Mouse (Mus musculus): ENCODE results near the gene B4galt5.

The B4galt5 gene

GRCm38 (mm10) chr2:167330581-167330980, 18.4 kb downstream of the B4galt5 start:
- DNase-seq: no peak

- no peak for DNase-seq
Observed at GRCm38 (mm10) chr2:167329478-167330262, 19.3 kb downstream of the B4galt5 start.

DNA sequence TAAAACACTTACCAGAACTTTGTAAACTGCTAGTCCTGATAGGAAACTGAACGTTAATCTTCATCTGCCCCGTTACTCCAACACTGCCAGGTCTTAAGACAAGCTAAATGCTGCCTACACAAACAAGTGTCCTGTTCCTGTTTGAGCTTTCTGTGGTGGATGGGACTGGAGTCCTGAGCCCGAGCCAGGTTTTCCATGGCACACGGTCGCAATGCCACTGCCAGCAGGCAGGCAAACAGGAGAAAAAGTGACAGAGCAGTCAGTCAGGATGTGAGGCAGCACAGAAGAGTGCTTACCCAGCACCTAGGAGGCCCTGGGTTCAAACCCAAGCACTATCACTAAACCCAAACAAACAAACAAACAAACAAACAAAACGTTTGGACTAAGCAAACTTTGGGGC, 20.6 kb downstream of the B4galt5 start:
- DNase-seq: no peak

- no peak for DNase-seq
Observed at GRCm38 (mm10) chr2:167326582-167326981, 22.4 kb downstream of the B4galt5 start.

- DNase-seq: no peak
Observed at GRCm38 (mm10) chr2:167324151-167324930, 24.6 kb downstream of the B4galt5 start.

GRCm38 (mm10) chr2:167323116-167323515, 25.9 kb downstream of the B4galt5 start:
- DNase-seq: no peak

GRCm38 (mm10) chr2:167321372-167321771, 27.6 kb downstream of the B4galt5 start:
- DNase-seq: no peak

DNA sequence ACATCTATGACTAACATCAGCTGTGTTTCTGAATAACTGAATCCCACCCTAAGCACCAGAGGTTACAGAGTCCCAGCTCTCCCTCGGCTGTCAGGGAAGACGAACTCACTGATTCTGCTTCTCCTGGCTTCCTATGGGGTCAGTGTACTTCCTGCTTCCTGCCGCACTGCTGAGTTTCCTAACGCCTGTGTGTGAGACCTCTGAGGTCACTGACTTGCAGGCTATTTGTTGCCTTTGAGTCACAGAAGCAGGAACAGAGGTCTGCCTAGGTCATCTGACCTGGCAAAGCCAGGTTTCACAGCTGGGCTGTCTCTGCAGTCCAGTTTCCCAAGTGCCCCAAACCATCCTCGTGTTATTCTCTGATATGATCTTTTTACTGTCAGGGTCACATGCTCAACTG, 30.0 kb downstream of the B4galt5 start:
- no peak for DNase-seq

DNA sequence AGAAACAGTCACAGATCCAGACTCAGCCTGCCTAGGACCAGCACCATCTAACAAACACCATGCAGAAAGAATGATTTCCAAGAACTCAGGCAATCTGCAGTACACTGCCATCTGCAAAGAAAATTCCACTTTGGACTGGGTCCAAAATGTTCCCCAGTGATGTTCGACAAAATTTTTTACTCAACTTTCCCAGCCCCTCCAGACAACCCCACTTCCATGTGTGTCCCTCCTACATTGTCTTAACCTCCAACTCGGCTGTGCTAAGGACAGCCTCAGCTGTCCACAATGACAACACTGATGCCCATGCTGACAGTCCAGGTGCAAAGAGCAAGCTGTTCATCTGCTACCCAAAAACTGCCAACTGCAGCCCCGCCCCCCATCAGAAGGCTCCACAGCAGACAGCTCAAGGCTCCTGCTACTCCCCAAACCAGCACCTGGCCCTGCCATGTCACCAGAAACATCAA, 32.2 kb downstream of the B4galt5 start:
- DNase-seq: no peak

DNA sequence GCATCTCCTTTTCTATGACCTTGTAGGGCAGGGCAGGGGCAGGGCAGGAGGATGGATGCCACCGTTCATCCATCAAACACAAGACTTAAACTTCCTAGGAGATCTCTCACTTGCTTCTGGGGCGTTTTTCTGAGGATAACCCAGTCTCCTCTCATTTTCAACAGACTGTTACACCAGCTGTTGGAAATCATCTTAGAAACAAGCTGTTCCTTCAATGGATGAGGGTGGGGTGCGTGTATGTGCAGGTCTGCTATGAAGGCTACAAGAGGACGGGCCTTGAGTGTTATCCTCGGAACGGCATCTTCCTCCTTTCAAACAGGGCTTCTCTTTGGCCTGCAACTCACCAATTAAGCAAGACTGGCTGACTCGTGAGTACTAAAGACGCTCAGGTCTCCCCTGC, 34.5 kb downstream of the B4galt5 start:
- no peak for DNase-seq

DNA sequence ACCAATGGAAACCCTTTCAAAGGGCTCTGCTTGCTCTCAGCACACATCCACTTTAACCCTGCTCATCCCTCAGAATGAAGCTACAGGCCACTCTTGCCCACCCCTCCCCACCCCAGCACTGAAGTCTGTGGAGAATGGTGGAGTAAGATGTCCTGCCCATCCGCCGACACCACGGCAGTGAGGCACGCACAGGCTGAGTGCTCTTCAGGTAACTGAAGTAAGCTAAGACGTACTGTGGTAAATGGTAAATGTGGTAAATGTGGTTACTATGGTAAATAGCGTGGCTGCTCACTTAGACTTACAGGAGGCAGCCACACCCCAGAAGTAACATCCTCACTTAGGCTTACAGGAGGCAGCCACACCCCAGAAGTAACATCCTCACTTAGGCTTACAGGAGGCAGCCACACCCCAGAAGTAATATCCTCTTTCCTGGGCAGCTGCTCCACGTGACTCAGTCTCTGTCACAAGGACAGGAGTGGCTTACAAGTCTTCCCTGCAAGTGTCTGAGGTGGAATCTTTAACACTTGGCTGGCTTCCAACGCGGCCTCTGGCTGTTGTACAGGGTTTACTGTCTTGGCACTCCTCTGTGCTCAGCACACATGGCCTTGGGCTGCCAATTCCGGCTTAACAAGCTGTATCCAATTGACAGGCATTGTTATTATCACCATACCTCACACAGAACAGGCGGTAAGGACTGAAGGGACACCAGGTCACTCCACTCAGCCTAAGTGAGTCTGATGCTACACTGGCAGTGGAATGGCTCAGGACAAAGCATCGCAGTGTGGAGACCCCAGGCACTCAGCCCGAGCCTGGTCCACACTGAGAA, 35.3 kb downstream of the B4galt5 start:
- DNase-seq: no peak

DNA sequence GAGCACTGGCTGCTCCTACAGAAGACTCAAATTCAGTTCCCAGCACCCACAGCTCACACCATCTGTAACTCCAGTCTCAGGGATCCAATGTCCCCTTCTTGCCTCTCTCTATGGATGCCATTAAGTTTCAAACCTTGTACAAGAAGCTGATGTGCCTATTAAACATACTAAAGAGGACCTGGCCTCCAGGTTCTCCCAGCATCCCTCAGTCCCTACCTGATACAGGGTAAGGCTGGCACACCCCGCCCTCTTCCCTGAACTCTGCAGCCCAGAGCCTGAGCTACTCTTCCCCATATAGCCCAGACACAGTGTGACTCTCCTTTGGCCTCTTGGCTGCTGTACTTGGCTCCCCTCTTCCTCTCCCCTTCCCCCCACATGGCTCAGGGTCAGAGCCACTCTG, 38.9 kb downstream of the B4galt5 start:
- DNase-seq: no peak

GRCm38 (mm10) chr2:167309286-167309685, 39.7 kb downstream of the B4galt5 start:
- DNase-seq: no peak

DNA sequence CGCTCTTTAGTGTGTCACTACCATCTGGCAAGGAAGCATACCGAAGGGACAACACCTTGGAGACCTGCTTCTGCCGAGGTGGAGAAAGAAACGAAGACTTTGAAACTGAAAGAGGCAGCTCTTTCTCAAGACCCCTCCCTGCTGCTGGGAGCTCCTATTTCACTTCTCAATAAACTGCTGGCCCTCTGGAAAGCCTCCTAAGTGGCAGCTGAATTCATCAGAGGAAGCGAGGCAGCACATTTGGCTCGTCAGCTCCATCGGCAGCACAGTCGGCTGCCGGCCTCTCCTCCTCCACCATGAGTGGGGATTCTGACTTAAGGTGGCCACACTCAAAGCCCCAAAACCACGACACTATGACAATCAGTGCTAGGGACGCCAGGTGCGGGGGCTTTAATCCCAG, 41.3 kb downstream of the B4galt5 start:
- DNase-seq: no peak

GRCm38 (mm10) chr2:167306626-167307541, 42.1 kb downstream of the B4galt5 start:
- DNase-seq: no peak

DNA sequence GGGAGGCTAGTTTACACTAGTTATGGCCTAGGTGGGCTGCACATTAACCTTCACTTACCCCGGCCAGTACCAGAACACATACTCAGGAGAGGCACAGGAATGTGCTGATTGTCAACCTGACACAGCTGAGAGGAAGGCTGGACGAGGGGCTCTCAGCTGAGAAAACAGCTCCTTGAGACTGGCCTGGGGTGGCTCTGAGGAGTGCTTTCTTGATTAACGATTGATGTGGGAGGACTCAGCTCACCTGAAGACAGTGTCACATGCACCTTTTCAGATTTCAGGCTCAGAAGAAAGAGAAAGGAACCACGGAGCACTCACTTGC, 42.7 kb downstream of the B4galt5 start:
- DNase-seq: no peak

DNA sequence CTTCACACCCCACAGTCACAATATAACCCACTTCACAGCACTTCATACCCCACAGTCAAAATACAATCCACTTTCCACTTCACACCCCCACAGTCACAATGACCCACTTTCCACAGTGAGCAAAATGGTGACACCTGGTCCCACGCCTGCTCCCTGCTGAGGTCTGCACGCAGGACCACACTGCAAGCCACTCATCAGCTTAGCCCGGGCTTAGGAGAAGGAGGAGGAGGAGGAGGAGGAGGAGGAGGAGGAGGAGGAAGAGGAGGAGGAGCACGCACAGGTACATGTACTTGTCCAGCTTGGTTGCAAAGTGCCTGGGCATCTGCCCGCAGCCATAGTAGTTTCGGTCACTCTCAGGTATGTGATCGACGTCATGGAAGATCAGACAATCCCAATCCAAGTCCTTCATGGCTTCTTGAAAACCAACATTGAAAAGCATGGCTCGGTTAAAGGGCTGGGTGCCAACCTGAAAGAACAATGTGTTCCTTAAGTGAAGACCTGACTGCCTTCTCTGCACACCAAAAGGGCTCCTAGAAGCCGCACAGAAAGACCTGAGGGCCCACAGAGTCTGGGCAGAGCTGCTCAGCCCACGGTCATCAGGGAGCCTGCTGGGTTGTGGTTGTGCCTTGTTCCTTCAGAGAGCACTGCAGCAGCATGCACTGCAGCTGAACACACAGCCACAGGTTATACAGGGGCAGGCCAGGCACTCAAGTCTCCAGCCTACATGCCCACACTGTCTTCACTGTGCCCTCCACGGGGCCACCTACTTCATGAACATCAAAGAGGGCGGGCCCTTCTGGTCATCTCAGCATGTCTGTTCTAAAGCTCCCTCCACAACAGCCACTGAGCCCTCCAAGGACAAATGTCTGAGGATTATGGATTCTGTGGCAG, 43.4 kb downstream of the B4galt5 start:
- no peak for DNase-seq

DNA sequence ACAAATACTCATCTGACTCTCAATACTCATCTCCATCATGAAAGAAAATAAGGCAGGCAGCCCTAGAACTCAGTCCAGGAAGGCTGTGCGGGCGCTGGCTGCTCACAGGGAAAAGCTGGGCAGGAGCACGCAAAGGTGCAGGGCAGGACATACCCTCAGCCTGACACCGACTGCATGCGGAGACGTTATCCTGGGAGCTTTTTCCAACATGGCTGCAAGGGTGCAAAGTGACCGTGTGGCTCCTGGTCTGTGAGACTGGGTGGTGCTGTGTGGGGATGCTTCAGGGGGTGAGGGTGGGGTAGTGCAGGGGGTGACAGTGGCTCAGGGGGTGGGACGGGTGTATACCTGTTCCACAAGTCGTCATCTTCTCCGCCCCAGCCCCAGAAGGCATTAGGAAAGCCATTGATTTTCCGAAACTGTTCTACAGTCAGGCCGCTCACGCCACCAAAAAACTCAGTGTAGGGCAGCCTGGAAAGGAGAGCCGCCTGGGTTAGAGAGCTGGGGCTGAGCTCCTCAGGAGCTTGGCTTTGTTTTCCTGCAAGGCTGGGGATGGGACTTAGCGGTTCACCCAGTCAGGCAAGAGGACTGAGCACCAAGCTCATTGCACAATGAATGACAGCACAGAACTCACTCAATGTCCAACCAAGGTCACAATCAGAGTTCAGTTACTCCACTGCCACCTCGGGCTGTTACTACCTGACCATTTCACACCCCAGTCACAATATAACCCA, 44.2 kb downstream of the B4galt5 start:
- DNase-seq: no peak

DNA sequence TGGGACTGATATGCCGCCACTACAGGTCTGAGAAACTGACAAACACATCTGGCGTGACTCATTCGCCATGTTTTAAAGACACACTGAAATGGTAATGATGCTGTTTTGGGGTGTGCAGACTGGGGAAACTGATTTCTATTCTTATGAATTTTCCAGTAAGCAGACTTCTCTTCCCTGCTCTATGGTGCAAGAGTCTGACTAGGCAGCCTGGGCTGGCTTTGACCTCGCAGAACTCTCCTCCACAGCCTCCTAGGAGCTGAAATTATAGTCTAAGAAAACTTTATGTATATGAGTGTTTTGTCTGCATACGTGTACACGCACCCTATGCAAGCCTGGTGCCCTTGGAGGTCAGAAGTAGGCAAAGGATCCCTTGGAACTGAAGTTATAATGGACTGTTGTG, 45.2 kb downstream of the B4galt5 start:
- DNase-seq: no peak

DNA sequence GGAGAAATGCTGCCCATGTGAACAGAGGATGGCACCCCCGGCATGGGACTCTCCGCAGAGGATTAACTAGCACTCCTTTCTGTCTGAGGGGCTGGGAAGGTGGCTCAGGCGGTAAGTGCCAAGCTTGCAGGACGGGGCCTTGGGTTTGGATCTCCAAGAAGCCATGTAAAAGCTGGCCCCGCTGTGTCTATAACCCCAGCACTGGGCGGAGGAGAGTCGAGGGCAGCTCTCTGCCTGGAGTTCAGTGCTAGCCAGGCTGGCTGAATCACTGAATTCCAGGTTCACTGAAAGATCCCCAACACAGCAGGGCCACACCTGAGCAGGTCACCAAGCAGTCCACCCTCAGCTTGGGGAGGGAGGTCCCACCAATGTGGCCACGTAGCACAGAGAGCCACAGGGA, 45.8 kb downstream of the B4galt5 start:
- DNase-seq: no peak

GRCm38 (mm10) chr2:167302641-167303040, 46.3 kb downstream of the B4galt5 start:
- DNase-seq: no peak
